28 mouse cellular contexts compared by ENCODE assay signal in genomic region chr7:98721172-98721571, GRCm38 (mm10). TPM values are rescaled to one million over a fixed set of nuclear protein-coding genes. Genes with fewer than 3 reads are reported as not detected.
A peak's percentile ranks its signal among the peaks of the same experiment; 100 is the strongest.
DNase-seq lines count a peak whose midpoint lies in the region; ATAC-seq lines count a peak whose summit lies in the region.
"Had no signal": no experiment of that assay in that cellular context is flagged by ENCODE, and none has a peak within 500 bp of the region (broad histone marks: within the 10 kb centered on the region; RNA-seq: fewer than 3 reads in every experiment).

No protein-coding gene starts in this region.

- peaks cover 20% of the 10 kb centered on the region for H3K36me3 ChIP-seq in kidney, embryonic 15.5 days
- H3K36me3 ChIP-seq in embryonic facial prominence, embryonic 14.5 days (ENCODE audit: control insufficient read depth, insufficient read depth, low read length), result peaks cover 16% of the 10 kb centered on the region
- peaks cover 25% of the 10 kb centered on the region for H3K36me3 ChIP-seq in limb, embryonic 12.5 days

- peak; percentile 26; the same call in 1 of the 2 replicates for ATAC-seq in kidney, embryonic 15.5 days (replicated peaks; ENCODE audit: low FRiP score)
- no peak for ATAC-seq in embryonic facial prominence, embryonic 14.5 days (ENCODE audit: low read depth)
- ATAC-seq in limb, embryonic 12.5 days (ENCODE audit: insufficient number of reproducible peaks, insufficient read depth, low FRiP score, low TSS enrichment, low read depth), result peak; percentile 70
- ATAC-seq: forebrain, embryonic 16.5 days; midbrain, embryonic 15.5 days; Patski had no signal

- no peak overlapping the region for H3K9ac ChIP-seq in kidney, embryonic 15.5 days
- H3K9ac ChIP-seq in embryonic facial prominence, embryonic 14.5 days (ENCODE audit: low read depth, low read length), result no peak overlapping the region
- no peak overlapping the region for H3K9ac ChIP-seq in limb, embryonic 12.5 days (replicated peaks)
- H3K9ac ChIP-seq: hindbrain, embryonic 13.5 days; liver, embryonic 13.5 days; midbrain, embryonic 15.5 days; neural tube, embryonic 12.5 days had no signal

- 0 out of 2 replicates have a peak overlapping the region, but pooled peaks have one; percentile 5 for H3K27ac ChIP-seq in kidney, embryonic 15.5 days
- H3K27ac ChIP-seq in embryonic facial prominence, embryonic 14.5 days (replicated peaks; ENCODE audit: low read depth, low read length), result no peak overlapping the region
- H3K27ac ChIP-seq in limb, embryonic 12.5 days, result peak overlapping the region; percentile 69
- H3K27ac ChIP-seq: forebrain, embryonic 10.5 days; heart, adult 2 months; hindbrain, embryonic 13.5 days; liver, embryonic 13.5 days; midbrain, embryonic 15.5 days; neural tube, embryonic 12.5 days had no signal

- 24% methylated on average over 5 of the region's 5 CpGs for WGBS in kidney, embryonic 15.5 days
- 30% methylated on average over 5 of the region's 5 CpGs for WGBS in embryonic facial prominence, embryonic 14.5 days
- 8% methylated on average over 5 of the region's 5 CpGs for WGBS in limb, embryonic 12.5 days

- H3K4me1 ChIP-seq in kidney, embryonic 15.5 days, result peaks cover 44% of the 10 kb centered on the region
- peaks cover 12% of the 10 kb centered on the region; the same call in 1 of the 2 replicates for H3K4me1 ChIP-seq in embryonic facial prominence, embryonic 14.5 days (ENCODE audit: control insufficient read depth, insufficient read depth, low read length)
- H3K4me1 ChIP-seq in limb, embryonic 12.5 days (replicated peaks), result peaks cover 54% of the 10 kb centered on the region
- H3K4me1 ChIP-seq: forebrain, embryonic 10.5 days; hindbrain, embryonic 13.5 days; midbrain, embryonic 15.5 days had no signal

- no peaks in the 10 kb centered on the region for H3K9me3 ChIP-seq in kidney, embryonic 15.5 days (replicated peaks)
- H3K9me3 ChIP-seq in embryonic facial prominence, embryonic 14.5 days (ENCODE audit: control insufficient read depth, low read length), result no peaks in the 10 kb centered on the region
- no peaks in the 10 kb centered on the region for H3K9me3 ChIP-seq in limb, embryonic 12.5 days
- H3K9me3 ChIP-seq: forebrain, embryonic 10.5 days; G1E; hindbrain, embryonic 13.5 days; liver, embryonic 13.5 days; megakaryocyte, embryonic 14.5 days; midbrain, embryonic 15.5 days; neural tube, embryonic 12.5 days had no signal

- H3K27me3 ChIP-seq in kidney, embryonic 15.5 days, result peaks cover 6% of the 10 kb centered on the region; the same call in 1 of the 2 replicates
- H3K27me3 ChIP-seq in embryonic facial prominence, embryonic 14.5 days (replicated peaks; ENCODE audit: control insufficient read depth, insufficient read depth, low read length), result no peaks in the 10 kb centered on the region
- peaks cover 21% of the 10 kb centered on the region for H3K27me3 ChIP-seq in limb, embryonic 12.5 days
- H3K27me3 ChIP-seq: CH12.LX; hindbrain, embryonic 13.5 days; liver, embryonic 13.5 days; midbrain, embryonic 15.5 days; Patski had no signal

- H3K4me2 ChIP-seq in kidney, embryonic 15.5 days, result no peak overlapping the region
- no peak overlapping the region for H3K4me2 ChIP-seq in embryonic facial prominence, embryonic 14.5 days (ENCODE audit: low read depth, low read length)
- H3K4me2 ChIP-seq in limb, embryonic 12.5 days, result peak overlapping the region; percentile 42
- H3K4me2 ChIP-seq: hindbrain, embryonic 13.5 days; liver, embryonic 13.5 days; midbrain, embryonic 15.5 days; neural tube, embryonic 12.5 days had no signal

- DNase-seq in kidney, adult 8-10 months, result no peak
- DNase-seq in 3T3-L1 (ENCODE audit: low read depth, low spot score), result peak; percentile 80
- DNase-seq in embryonic facial prominence, embryonic 14.5 days (ENCODE audit: low spot score), result peak; percentile 45
- no peak for DNase-seq in thymus, postnatal 14 days
- DNase-seq in frontal cortex, postnatal 36 days (ENCODE audit: low spot score in 2 of 2), result no peak
- DNase-seq: B cell, adult 2 months; cerebellum, adult 11 months; cerebellum, adult 9-11 months; gastrocnemius, postnatal 36 days; heart, adult 2 months; kidney, adult 2 months; liver, embryonic 13.5 days; lung, adult 2 months; lung, postnatal 36 days; retina, postnatal 1 day; right cerebral cortex, postnatal 25 days; spleen, adult 18-20 months had no signal

- no peak overlapping the region for H3K4me3 ChIP-seq in kidney, embryonic 15.5 days (replicated peaks)
- no peak overlapping the region for H3K4me3 ChIP-seq in embryonic facial prominence, embryonic 14.5 days (ENCODE audit: low read depth, low read length)
- no peak overlapping the region for H3K4me3 ChIP-seq in limb, embryonic 12.5 days (replicated peaks)
- H3K4me3 ChIP-seq: forebrain, embryonic 10.5 days; heart, adult 2 months; hindbrain, embryonic 13.5 days; liver, embryonic 13.5 days; megakaryocyte, embryonic 14.5 days; midbrain, embryonic 15.5 days; neural tube, embryonic 12.5 days had no signal

RNA-seq across cellular contexts. Expression of gene Thap12, which starts 18.3 kb away (rescaled TPM):
- polyA plus RNA-seq in kidney, embryonic 15.5 days (2015; fragmentation: Nextera tagmentation; extraction: Ambion mirVana), result 61.3 and 61.7 TPM in 2 replicates
- polyA plus RNA-seq in embryonic facial prominence, embryonic 14.5 days (2014; fragmentation: Nextera tagmentation; extraction: Ambion mirVana), result 58.0 and 60.3 TPM in 2 replicates
- polyA plus RNA-seq in limb, embryonic 12.5 days (2016; fragmentation: Nextera tagmentation; extraction: Ambion mirVana), result 85.5 and 89.9 TPM in 2 replicates

Comparison
In these comparisons a context has a peak if more than half of its experiments do, and no peak if none do; other contexts are left out.
1. DNase-seq: peak in 3T3-L1 (single experiment) and embryonic facial prominence, embryonic 14.5 days (single experiment); none in kidney, adult 8-10 months (0 of 2), thymus, postnatal 14 days (single experiment) and frontal cortex, postnatal 36 days (0 of 2).